Mouse (Mus musculus) brain, embryonic 18.5 days (tissue): ENCODE data around the gene C2cd5.

Experiments used
- DNase-seq: peaks from one replicate; pipeline ENCODE4 v3.0.0-alpha.2; 2012; ENCODE audit warnings: low read depth, low spot score

C2cd5 gene

GRCm38 (mm10) chr6:143073476-143073875 lies 26.5 kb downstream of the C2cd5 start:
- DNase-seq, result no peak

DNA sequence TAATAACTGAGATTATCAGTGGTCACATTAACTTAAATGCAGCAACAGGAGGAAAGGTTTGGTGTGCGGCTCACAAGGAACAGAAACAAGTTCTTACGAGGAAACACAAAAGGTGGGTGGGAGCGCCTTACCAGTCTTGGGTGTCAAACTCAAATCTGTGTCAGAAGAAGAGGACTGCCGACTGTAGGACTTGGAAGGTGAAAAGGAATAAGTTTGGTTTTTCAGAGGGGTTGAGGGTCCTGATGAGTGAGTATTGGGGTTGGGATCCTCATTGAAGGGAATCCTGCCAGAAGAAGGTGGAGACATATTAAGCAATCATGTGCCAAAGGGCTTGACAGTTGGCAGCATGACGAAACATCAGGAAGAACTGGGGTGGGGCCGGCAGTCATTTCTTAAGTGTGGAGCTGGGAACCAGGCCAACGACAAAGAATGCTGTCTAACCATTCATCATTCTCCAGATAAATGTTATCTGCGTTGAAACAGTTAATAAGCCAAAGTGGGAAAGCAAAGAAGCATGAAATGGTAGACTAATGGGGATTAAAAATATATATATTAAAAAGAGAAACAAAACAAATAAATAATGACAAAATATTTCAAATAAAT lies 27.4 kb downstream of the C2cd5 start:
- no peak for DNase-seq

GRCm38 (mm10) chr6:143070736-143071135 lies 29.2 kb downstream of the C2cd5 start:
- no peak for DNase-seq

- no peak for DNase-seq
These were observed 29.9 kb downstream of the C2cd5 start for GRCm38 (mm10) chr6:143070019-143070418.

DNA sequence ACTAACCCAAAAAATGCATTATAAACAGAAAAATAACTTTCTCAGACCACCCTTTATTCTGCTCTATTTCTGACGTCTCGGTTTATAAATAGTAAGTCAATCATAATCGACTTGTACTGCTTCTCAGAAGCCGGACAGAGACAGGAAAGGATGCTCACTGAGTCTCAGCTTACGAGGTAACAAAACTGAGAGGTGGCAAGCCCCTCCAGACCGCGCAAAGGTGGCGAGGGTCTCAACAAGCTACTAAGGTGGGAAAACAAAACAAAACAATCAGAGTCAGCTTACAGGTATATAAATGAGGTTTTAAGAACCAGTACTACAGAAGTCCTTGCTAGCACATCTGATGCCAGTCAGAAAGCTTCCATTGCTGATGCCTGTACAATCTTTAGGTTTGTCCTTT lies 30.3 kb downstream of the C2cd5 start:
- no peak for DNase-seq

GRCm38 (mm10) chr6:143068181-143068915 lies 31.6 kb downstream of the C2cd5 start:
- DNase-seq, result no peak

GRCm38 (mm10) chr6:143067654-143068053 lies 32.3 kb downstream of the C2cd5 start:
- no peak for DNase-seq

DNA sequence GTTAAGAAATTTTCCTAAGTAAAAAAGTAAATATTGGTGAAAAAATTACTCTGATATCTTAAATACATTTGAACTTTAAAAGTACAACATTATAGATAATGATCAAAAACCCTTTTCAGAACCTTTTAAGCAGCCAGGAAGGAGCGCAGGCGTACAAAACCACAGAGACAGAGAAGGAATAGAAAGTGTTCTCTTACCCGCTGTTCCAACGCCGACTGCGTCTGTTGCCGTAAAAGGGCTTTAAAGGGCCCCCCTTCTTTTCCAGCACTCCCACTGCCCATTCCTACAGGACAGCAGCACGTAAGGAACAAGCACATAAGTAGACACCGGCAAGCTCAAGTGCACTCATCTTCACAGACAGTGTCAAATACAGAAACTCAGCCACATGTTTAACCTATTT lies 33.1 kb downstream of the C2cd5 start:
- no peak for DNase-seq

- no peak for DNase-seq
These were observed 35.9 kb downstream of the C2cd5 start for GRCm38 (mm10) chr6:143064047-143064446.

GRCm38 (mm10) chr6:143057601-143058000 lies 42.3 kb downstream of the C2cd5 start:
- no peak for DNase-seq

GRCm38 (mm10) chr6:143051566-143051965 lies 48.4 kb downstream of the C2cd5 start:
- DNase-seq, result no peak

GRCm38 (mm10) chr6:143049791-143050555 lies 50.0 kb downstream of the C2cd5 start:
- DNase-seq, result no peak

GRCm38 (mm10) chr6:143049117-143049516 lies 50.8 kb downstream of the C2cd5 start:
- no peak for DNase-seq

- DNase-seq, result no peak
These were observed 52.2 kb downstream of the C2cd5 start for GRCm38 (mm10) chr6:143047538-143048258.

- no peak for DNase-seq
These were observed 58.4 kb downstream of the C2cd5 start for GRCm38 (mm10) chr6:143041578-143041977.

DNA sequence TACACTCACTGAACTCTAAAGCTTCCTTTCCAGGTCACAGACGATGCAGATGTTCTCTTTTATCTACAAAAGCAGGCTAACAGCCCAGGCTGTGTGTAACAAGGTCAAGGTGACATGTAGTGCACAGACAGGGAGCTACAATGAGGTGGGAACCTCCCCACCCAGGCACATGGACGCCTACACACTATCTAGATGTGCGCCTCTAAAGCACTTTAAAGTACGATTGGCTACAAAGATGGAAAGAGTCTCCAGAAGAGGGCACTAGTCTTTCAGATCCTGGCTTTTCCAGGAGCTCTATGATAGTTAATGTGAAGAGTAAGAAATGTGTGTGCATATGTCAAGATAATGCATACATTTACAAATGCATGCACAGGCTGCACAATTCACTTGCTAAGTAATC lies 64.7 kb downstream of the C2cd5 start:
- no peak for DNase-seq

DNA sequence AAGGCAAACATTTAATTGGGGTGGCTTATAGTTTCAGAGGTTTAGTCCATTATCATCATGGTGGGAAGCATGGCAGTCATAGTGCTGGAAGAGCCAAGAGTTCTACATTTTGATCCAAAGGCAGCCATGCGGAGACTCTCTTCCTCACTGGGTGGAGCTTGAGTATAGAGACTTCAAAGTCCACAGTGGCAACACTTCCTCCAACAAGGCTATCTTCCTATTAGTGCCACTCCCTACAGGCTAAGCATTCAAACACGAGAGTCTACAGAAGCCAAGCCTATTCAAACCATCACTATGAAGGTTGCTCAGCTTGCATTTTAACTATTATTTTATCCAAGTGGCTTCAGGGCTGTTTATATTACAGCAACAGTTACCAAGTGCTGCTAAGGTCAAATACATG lies 65.4 kb downstream of the C2cd5 start:
- DNase-seq, result no peak

DNA sequence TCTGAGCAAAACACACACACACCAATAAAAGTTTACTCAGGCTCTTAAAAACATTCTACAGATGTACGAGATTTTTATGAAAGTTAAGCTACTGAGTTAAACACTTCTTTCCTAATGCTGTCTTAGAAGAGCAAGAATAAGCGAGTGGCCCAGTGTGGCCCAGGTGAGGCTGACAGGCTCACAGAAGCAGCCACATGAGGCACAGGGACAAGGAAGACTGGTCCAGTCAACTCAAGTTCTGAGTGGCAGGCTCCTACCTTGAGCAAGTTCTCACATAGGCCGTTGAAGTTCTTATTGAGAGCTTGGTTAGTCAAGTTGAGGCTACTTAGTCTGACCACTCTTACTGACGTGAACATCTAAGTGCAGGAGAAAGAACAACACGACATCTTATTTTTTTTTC lies 69.4 kb downstream of the C2cd5 start:
- no peak for DNase-seq

- no peak for DNase-seq
These were observed 72.0 kb downstream of the C2cd5 start for GRCm38 (mm10) chr6:143027896-143028295.

GRCm38 (mm10) chr6:143027402-143027801 lies 72.5 kb downstream of the C2cd5 start:
- DNase-seq, result no peak

DNA sequence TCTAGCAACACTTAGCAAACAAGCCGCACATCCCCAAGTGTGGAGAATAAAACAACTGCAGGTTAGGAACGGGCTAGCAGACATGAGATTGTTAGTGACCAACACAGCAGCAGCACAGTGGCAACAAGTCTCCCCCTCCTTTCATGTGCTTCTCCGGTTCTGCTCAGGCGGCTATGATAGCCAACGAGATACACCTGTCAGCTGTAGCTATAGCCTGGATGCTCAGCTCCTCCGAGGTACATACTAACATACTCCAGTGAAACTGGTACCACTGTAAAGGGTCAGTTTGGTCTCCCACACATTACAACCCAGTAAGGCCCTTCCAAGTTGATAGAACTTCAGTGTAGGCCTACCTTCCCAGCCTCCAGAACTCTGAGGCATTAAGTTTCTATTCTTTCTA lies 76.2 kb downstream of the C2cd5 start:
- no peak for DNase-seq

- no peak for DNase-seq
These were observed 78.2 kb downstream of the C2cd5 start for GRCm38 (mm10) chr6:143021756-143022155.
